Mouse (Mus musculus) mouse trophoblast stem cell (cell line): ENCODE measurements around the gene Ccdc120.
"Not testable (repeated sequence)": the region's sequence is repeated elsewhere in the genome, so short reads cannot be mapped to it uniquely, and the experiment has no call there.

ENCODE experiments used
- in situ Hi-C, 2 experiments: fragments of 300-500 bp; cut with MseI, MboI; formaldehyde crosslinking; loops; 2 replicates in 1 of 2; 3 replicates in 1 of 2; pipeline ENCODE4 v1.15.1; 2025

The Ccdc120 gene

GRCm38 (mm10) chrX:7753627-7754026, 2.9 kb upstream of the Ccdc120 start:
- in situ Hi-C loops = not testable (repeated sequence)

GRCm38 (mm10) chrX:7745429-7745828, 5.3 kb downstream of the Ccdc120 start:
- in situ Hi-C loops = no loop called here

- in situ Hi-C loops = no loop called here
Observed at GRCm38 (mm10) chrX:7744940-7745339, 5.8 kb downstream of the Ccdc120 start.

GRCm38 (mm10) chrX:7743470-7743869, 7.2 kb downstream of the Ccdc120 start:
- in situ Hi-C loops = no loop called here

GRCm38 (mm10) chrX:7741103-7741502, 9.6 kb downstream of the Ccdc120 start:
- in situ Hi-C loops = no loop called here

GRCm38 (mm10) chrX:7740082-7740819, 10.5 kb downstream of the Ccdc120 start:
- in situ Hi-C loops = no loop called here

- in situ Hi-C loops = no loop called here
Observed at GRCm38 (mm10) chrX:7739336-7740081, 11.2 kb downstream of the Ccdc120 start.

- in situ Hi-C loops = no loop called here
Observed at GRCm38 (mm10) chrX:7733571-7734156, 17.0 kb downstream of the Ccdc120 start.

GRCm38 (mm10) chrX:7728922-7729265, 21.8 kb downstream of the Ccdc120 start:
- in situ Hi-C loops = no loop called here

- in situ Hi-C loops = no loop called here
Observed at GRCm38 (mm10) chrX:7728215-7728921, 22.3 kb downstream of the Ccdc120 start, which contains the start of gene Praf2. TSS of gene Praf2 (plus strand) at chrX:7728439.

- in situ Hi-C loops = no loop called here
Observed at GRCm38 (mm10) chrX:7727176-7727575, 23.5 kb downstream of the Ccdc120 start.

- in situ Hi-C loops = no loop called here
Observed at GRCm38 (mm10) chrX:7725841-7726240, 24.9 kb downstream of the Ccdc120 start.

- in situ Hi-C loops = no loop called here
Observed at GRCm38 (mm10) chrX:7724135-7724534, 26.6 kb downstream of the Ccdc120 start.

GRCm38 (mm10) chrX:7722691-7723090, 28.0 kb downstream of the Ccdc120 start:
- in situ Hi-C loops = no loop called here

- in situ Hi-C loops = no loop called here
Observed at GRCm38 (mm10) chrX:7722282-7722611, 28.5 kb downstream of the Ccdc120 start.

- in situ Hi-C loops = no loop called here
Observed at GRCm38 (mm10) chrX:7721514-7722281, 29.0 kb downstream of the Ccdc120 start, which contains the start of gene Gm45208. TSS of gene Gm45208 (plus strand) at chrX:7722245.

GRCm38 (mm10) chrX:7716058-7716457, 34.6 kb downstream of the Ccdc120 start:
- in situ Hi-C loops = loop anchor here in 1 of 2 experiments (10.0 kb wide), 1 partner anchor 61 kb away; the partner anchor contains the start of gene Prickle3

GRCm38 (mm10) chrX:7714135-7714899, 36.4 kb downstream of the Ccdc120 start, which contains the start of gene Wdr45:
TSS of gene Wdr45 (plus strand) at chrX:7714333.
- in situ Hi-C loops = loop anchor here in 1 of 2 experiments (10.0 kb wide), 1 partner anchor 60 kb away; the partner anchor contains the start of gene Prickle3

- in situ Hi-C loops = loop anchor here in 1 of 2 experiments (10.0 kb wide), 1 partner anchor 59 kb away; the partner anchor contains the start of gene Prickle3
Observed at GRCm38 (mm10) chrX:7713764-7714134, 37.0 kb downstream of the Ccdc120 start.

GRCm38 (mm10) chrX:7696954-7697381, 53.7 kb downstream of the Ccdc120 start, which contains the start of gene Gpkow:
TSS of gene Gpkow (plus strand) at chrX:7697131.
- in situ Hi-C loops = no loop called here
